Mouse (Mus musculus) spleen, postnatal 36 days (tissue): Measurements from ENCODE around the gene Kcng3.

Source experiments
- DNase-seq, 2 experiments: peaks; one replicate each; pipeline ENCODE4 v3.0.0; 2022; ENCODE audit warnings: low spot score in 2 of 2, mixed read lengths in 1 of 2

The Kcng3 gene

GRCm38 (mm10) chr17:83631783-83632652 is at the start of gene Kcng3:
Gene Kcng3 (minus strand): TSS chr17:83631895.
- DNase-seq: peak in 1 of 2 experiments; percentile 11

- DNase-seq: no peak
These were observed 45.7 kb upstream of the Kcng3 start for GRCm38 (mm10) chr17:83677370-83677769.

GRCm38 (mm10) chr17:83672685-83673084 is 41.0 kb upstream of the Kcng3 start:
- DNase-seq: no peak

- no peak for DNase-seq
These were observed 36.4 kb upstream of the Kcng3 start for GRCm38 (mm10) chr17:83667934-83668690.

- no peak for DNase-seq
These were observed 35.0 kb upstream of the Kcng3 start for GRCm38 (mm10) chr17:83666597-83667287.

GRCm38 (mm10) chr17:83664761-83665160 is 33.1 kb upstream of the Kcng3 start:
- no peak for DNase-seq

- peak; percentile 30 to 50 for DNase-seq
These were observed 27.2 kb upstream of the Kcng3 start for GRCm38 (mm10) chr17:83658943-83659342.

- peak; percentile 26 to 41 for DNase-seq
These were observed 25.7 kb upstream of the Kcng3 start for GRCm38 (mm10) chr17:83657375-83657774.

GRCm38 (mm10) chr17:83655732-83656131 is 24.0 kb upstream of the Kcng3 start:
- DNase-seq: no peak

- peak; percentile 30 to 46 for DNase-seq
These were observed 23.0 kb upstream of the Kcng3 start for GRCm38 (mm10) chr17:83654651-83655136.

- DNase-seq: no peak
These were observed 21.9 kb upstream of the Kcng3 start for GRCm38 (mm10) chr17:83653635-83654034.

- DNase-seq: no peak
These were observed 19.4 kb upstream of the Kcng3 start for GRCm38 (mm10) chr17:83650932-83651682.

- DNase-seq: peak; percentile 10 to 40
These were observed 18.3 kb upstream of the Kcng3 start for GRCm38 (mm10) chr17:83649986-83650385.

- no peak for DNase-seq
These were observed 15.7 kb upstream of the Kcng3 start for GRCm38 (mm10) chr17:83647413-83647812.

- DNase-seq: no peak
These were observed 14.9 kb upstream of the Kcng3 start for GRCm38 (mm10) chr17:83646425-83647163.

GRCm38 (mm10) chr17:83645226-83645808 is 13.6 kb upstream of the Kcng3 start:
- peak; percentile 60 to 68 for DNase-seq

GRCm38 (mm10) chr17:83637393-83637792 is 5.7 kb upstream of the Kcng3 start:
- peak; percentile 16 to 47 for DNase-seq

- no peak for DNase-seq
These were observed 4.7 kb upstream of the Kcng3 start for GRCm38 (mm10) chr17:83636443-83636842.

GRCm38 (mm10) chr17:83632653-83633570 is 1.2 kb upstream of the Kcng3 start:
- peak; percentile 61 to 63 for DNase-seq
